ENCODE assay signal across 8 mouse cellular contexts in the genomic region with DNA sequence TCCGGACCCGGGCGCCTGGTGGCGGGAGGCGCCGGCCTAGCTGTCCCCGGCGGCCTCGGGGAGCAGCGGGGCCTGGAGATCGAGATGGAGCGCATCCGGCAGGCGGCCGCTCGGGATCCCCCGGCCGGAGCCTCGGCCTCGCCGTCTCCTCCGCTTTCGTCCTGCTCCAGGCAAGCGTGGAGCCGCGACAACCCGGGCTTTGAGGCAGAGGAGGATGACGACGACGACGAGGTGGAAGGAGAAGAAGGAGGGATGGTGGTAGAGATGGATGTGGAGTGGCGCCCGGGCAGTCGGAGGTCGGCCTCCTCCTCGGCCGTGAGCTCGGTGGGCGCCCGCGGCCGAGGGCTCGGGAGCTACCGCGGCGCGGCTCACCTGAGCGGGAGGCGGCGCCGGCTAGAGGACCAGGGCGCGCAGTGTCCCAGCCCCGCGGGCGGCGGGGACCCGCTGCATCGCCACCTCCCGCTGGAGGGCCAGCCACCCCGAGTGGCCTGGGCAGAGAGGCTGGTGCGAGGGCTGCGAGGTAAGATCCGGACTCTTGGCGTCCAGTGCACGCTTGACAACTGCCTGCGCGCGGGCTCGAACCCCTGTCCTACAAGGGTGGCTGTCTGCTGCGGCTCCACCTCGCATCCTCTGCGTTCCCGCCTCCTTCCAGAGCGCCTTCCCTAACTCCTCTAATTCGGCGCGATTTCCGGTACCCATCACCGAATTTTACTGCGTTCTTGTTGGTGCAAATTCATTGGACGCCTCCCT. TPM values are rescaled to one million over a fixed set of nuclear protein-coding genes. Genes with fewer than 3 reads are reported as not detected.
A peak's percentile ranks its signal among the peaks of the same experiment; 100 is the strongest.
DNase-seq lines count a peak whose midpoint lies in the region; ATAC-seq and TF ChIP-seq lines count a peak whose summit lies in the region.

No protein-coding gene starts in this region.

- no peaks in the 10 kb centered on the region for H3K9me3 ChIP-seq in embryonic facial prominence, embryonic 11.5 days (replicated peaks; ENCODE audit: control insufficient read depth, low read length)
- H3K9me3 ChIP-seq in limb, embryonic 13.5 days = peaks cover 8% of the 10 kb centered on the region
- H3K9me3 ChIP-seq in midbrain, embryonic 12.5 days = no peaks in the 10 kb centered on the region
- no peaks in the 10 kb centered on the region; the same call in 1 of the 2 replicates for H3K9me3 ChIP-seq in stomach, embryonic 16.5 days (replicated peaks; ENCODE audit: control insufficient read depth, low read length)

- ATAC-seq in embryonic facial prominence, embryonic 11.5 days (replicated peaks; ENCODE audit: insufficient number of reproducible peaks, low FRiP score, low TSS enrichment, low read depth) = peak; percentile 76
- peak; percentile 59 for ATAC-seq in limb, embryonic 13.5 days (ENCODE audit: low FRiP score, low read depth)
- ATAC-seq in midbrain, embryonic 12.5 days (ENCODE audit: low FRiP score, low read depth) = peak; percentile 85
- ATAC-seq in stomach, embryonic 16.5 days (ENCODE audit: insufficient read depth, low FRiP score) = peak; percentile 70

- H3K4me3 ChIP-seq in embryonic facial prominence, embryonic 11.5 days (ENCODE audit: low read depth, low read length) = peak overlapping the region; percentile 79
- H3K4me3 ChIP-seq in heart, adult 2 months = peak overlapping the region; percentile 87
- H3K4me3 ChIP-seq in limb, embryonic 13.5 days = peak overlapping the region; percentile 89
- H3K4me3 ChIP-seq in midbrain, embryonic 12.5 days = peak overlapping the region; percentile 76
- peak overlapping the region; percentile 83 for H3K4me3 ChIP-seq in stomach, embryonic 16.5 days (replicated peaks; ENCODE audit: low read length)

- TF ChIP-seq EP300 in heart, adult 2 months (IDR thresholded peaks at IDR 0.05; ENCODE audit: insufficient read depth, low read depth, low read length) = no peak

- no peak for TF ChIP-seq CTCF in heart, adult 2 months (IDR thresholded peaks at IDR 0.05)

- intact Hi-C loops in heart, adult 2 months (cut with DNase I) = loop anchor here (10.0 kb wide), 1 partner anchor 545 kb away; the partner anchor contains the start of gene Klhl8

- H3K9ac ChIP-seq in embryonic facial prominence, embryonic 11.5 days (replicated peaks; ENCODE audit: low read length) = peak overlapping the region; percentile 98
- H3K9ac ChIP-seq in heart, adult 2 months (ENCODE audit: low read depth, low read length) = peak overlapping the region; percentile 85
- H3K9ac ChIP-seq in limb, embryonic 13.5 days = peak overlapping the region; percentile 98
- peak overlapping the region; percentile 95 for H3K9ac ChIP-seq in midbrain, embryonic 12.5 days (replicated peaks)
- H3K9ac ChIP-seq in stomach, embryonic 16.5 days (ENCODE audit: low read length) = peak overlapping the region; percentile 98

- no peaks in the 10 kb centered on the region for H3K27me3 ChIP-seq in embryonic facial prominence, embryonic 11.5 days (ENCODE audit: control insufficient read depth, insufficient read depth, low read length)
- H3K27me3 ChIP-seq in heart, adult 2 months (ENCODE audit: control insufficient read depth, insufficient read depth, low read length) = no peaks in the 10 kb centered on the region
- no peaks in the 10 kb centered on the region for H3K27me3 ChIP-seq in limb, embryonic 13.5 days
- H3K27me3 ChIP-seq in midbrain, embryonic 12.5 days = no peaks in the 10 kb centered on the region
- no peaks in the 10 kb centered on the region for H3K27me3 ChIP-seq in stomach, embryonic 16.5 days (ENCODE audit: control insufficient read depth, insufficient read depth, low read length)

- peaks cover 2% of the 10 kb centered on the region; the same call in 1 of the 2 replicates for H3K79me2 ChIP-seq in heart, adult 2 months (replicated peaks; ENCODE audit: control insufficient read depth, insufficient read depth, low read length)

- H3K36me3 ChIP-seq in embryonic facial prominence, embryonic 11.5 days (replicated peaks; ENCODE audit: control insufficient read depth, insufficient read depth, low read depth, low read length) = no peaks in the 10 kb centered on the region
- H3K36me3 ChIP-seq in heart, adult 2 months (ENCODE audit: control insufficient read depth, insufficient read depth, low read length) = peaks cover 9% of the 10 kb centered on the region
- H3K36me3 ChIP-seq in limb, embryonic 13.5 days = peaks cover 34% of the 10 kb centered on the region
- 0 out of 2 replicates have a peak, but pooled peaks cover 6% of the 10 kb centered on the region for H3K36me3 ChIP-seq in midbrain, embryonic 12.5 days
- no peaks in the 10 kb centered on the region for H3K36me3 ChIP-seq in stomach, embryonic 16.5 days (ENCODE audit: control insufficient read depth, insufficient read depth, low read length)

- DNase-seq in left cerebral cortex, adult 18-20 months (ENCODE audit: low spot score in 2 of 2) = peak; percentile 66 to 71
- DNase-seq in left cerebral cortex, adult 11 months (ENCODE audit: low spot score) = no peak
- DNase-seq in embryonic facial prominence, embryonic 11.5 days (ENCODE audit: low spot score) = peak; percentile 74
- peak; percentile 67 to 75 for DNase-seq in heart, adult 2 months
- peak; percentile 74 for DNase-seq in kidney, adult 18-20 months

- under 1% methylated on average over 79 of the region's 82 CpGs for WGBS in embryonic facial prominence, embryonic 11.5 days
- WGBS in heart, adult 2 months = under 1% methylated on average over 81 of the region's 82 CpGs
- WGBS in limb, embryonic 13.5 days = under 1% methylated on average over 74 of the region's 82 CpGs
- under 1% methylated on average over 64 of the region's 82 CpGs for WGBS in midbrain, embryonic 12.5 days
- under 1% methylated on average over 79 of the region's 82 CpGs for WGBS in stomach, embryonic 16.5 days

- no peaks in the 10 kb centered on the region for H3K4me1 ChIP-seq in embryonic facial prominence, embryonic 11.5 days (ENCODE audit: control insufficient read depth, insufficient read depth, low read length)
- peaks cover 5% of the 10 kb centered on the region for H3K4me1 ChIP-seq in heart, adult 2 months (ENCODE audit: control insufficient read depth, insufficient read depth, low read length)
- H3K4me1 ChIP-seq in limb, embryonic 13.5 days = peaks cover 21% of the 10 kb centered on the region
- H3K4me1 ChIP-seq in midbrain, embryonic 12.5 days = peaks cover 15% of the 10 kb centered on the region
- peaks cover 9% of the 10 kb centered on the region for H3K4me1 ChIP-seq in stomach, embryonic 16.5 days (ENCODE audit: control insufficient read depth, insufficient read depth, low read length)

- H3K27ac ChIP-seq in embryonic facial prominence, embryonic 11.5 days (replicated peaks; ENCODE audit: low read depth, low read length) = peak overlapping the region; percentile 87
- peak overlapping the region; percentile 89 for H3K27ac ChIP-seq in heart, adult 2 months
- peak overlapping the region; percentile 97 for H3K27ac ChIP-seq in limb, embryonic 13.5 days
- H3K27ac ChIP-seq in midbrain, embryonic 12.5 days (replicated peaks) = peak overlapping the region; percentile 87
- H3K27ac ChIP-seq in stomach, embryonic 16.5 days (ENCODE audit: low read length) = peak overlapping the region; percentile 92

- H3K4me2 ChIP-seq in embryonic facial prominence, embryonic 11.5 days (ENCODE audit: low read depth, low read length) = peak overlapping the region; percentile 82
- peak overlapping the region; percentile 72 for H3K4me2 ChIP-seq in limb, embryonic 13.5 days (replicated peaks)
- H3K4me2 ChIP-seq in midbrain, embryonic 12.5 days (replicated peaks) = peak overlapping the region; percentile 76
- H3K4me2 ChIP-seq in stomach, embryonic 16.5 days (ENCODE audit: low read depth, low read length) = peak overlapping the region; percentile 74

- peak; percentile 16; the same call in 1 of the 2 replicates for TF ChIP-seq POLR2A in heart, adult 2 months (IDR thresholded peaks at IDR 0.05; ENCODE audit: insufficient read depth, low read depth, low read length)

RNA-seq across cellular contexts. Expression of gene Pkd2, which starts 0.6 kb away (rescaled TPM):
- 10 to 100 TPM; 28.6 to 30.4 TPM for total RNA-seq in left cerebral cortex, adult 18-20 months (2021)
- polyA plus RNA-seq in embryonic facial prominence, embryonic 11.5 days (2014; fragmentation: Nextera tagmentation; extraction: Ambion mirVana) = 18.1 and 18.7 TPM in 2 replicates
- 10 to 100 TPM; 21.0 to 21.1 TPM for total RNA-seq in heart, adult 2 months (2021)
- 12.0 and 21.8 TPM in 2 replicates for polyA plus RNA-seq in heart, adult 2 months (2012; rRNA removed)
- 22.6 and 22.7 TPM in 2 replicates for polyA plus RNA-seq in limb, embryonic 13.5 days (2015; fragmentation: Nextera tagmentation; extraction: Ambion mirVana)
- polyA plus RNA-seq in midbrain, embryonic 12.5 days (2016; fragmentation: Nextera tagmentation; extraction: Ambion mirVana) = 14.1 and 14.3 TPM in 2 replicates
- 11.6 and 11.7 TPM in 2 replicates for polyA plus RNA-seq in stomach, embryonic 16.5 days (2015; fragmentation: Nextera tagmentation; extraction: Ambion mirVana)

RNA-seq across cellular contexts. Expression of gene Spp1, which starts 25.0 kb away (rescaled TPM):
- 10 to 100 TPM; 13.0 to 18.3 TPM for total RNA-seq in left cerebral cortex, adult 18-20 months (2021)
- polyA plus RNA-seq in embryonic facial prominence, embryonic 11.5 days (2014; fragmentation: Nextera tagmentation; extraction: Ambion mirVana) = 10.3 and 13.5 TPM in 2 replicates
- under 1 TPM; 0.36 to 0.39 TPM for total RNA-seq in heart, adult 2 months (2021)
- polyA plus RNA-seq in heart, adult 2 months (2012; rRNA removed) = 1.7 and 2.1 TPM in 2 replicates
- polyA plus RNA-seq in limb, embryonic 13.5 days (2015; fragmentation: Nextera tagmentation; extraction: Ambion mirVana) = 11.1 and 11.3 TPM in 2 replicates
- polyA plus RNA-seq in midbrain, embryonic 12.5 days (2016; fragmentation: Nextera tagmentation; extraction: Ambion mirVana) = 6.9 and 9.3 TPM in 2 replicates
- polyA plus RNA-seq in stomach, embryonic 16.5 days (2015; fragmentation: Nextera tagmentation; extraction: Ambion mirVana) = 126 and 136 TPM in 2 replicates

RNA-seq across cellular contexts. Expression of gene BC005561, which starts 48.3 kb away (rescaled TPM):
- 10 to 100 TPM; 12.5 to 13.0 TPM for total RNA-seq in left cerebral cortex, adult 18-20 months (2021)
- 15.2 and 16.7 TPM in 2 replicates for polyA plus RNA-seq in embryonic facial prominence, embryonic 11.5 days (2014; fragmentation: Nextera tagmentation; extraction: Ambion mirVana)
- total RNA-seq in heart, adult 2 months (2021) = 1 to 10 TPM; 3.9 to 4.0 TPM
- 0.61 and 1.3 TPM in 2 replicates for polyA plus RNA-seq in heart, adult 2 months (2012; rRNA removed)
- 14.6 and 16.3 TPM in 2 replicates for polyA plus RNA-seq in limb, embryonic 13.5 days (2015; fragmentation: Nextera tagmentation; extraction: Ambion mirVana)
- polyA plus RNA-seq in midbrain, embryonic 12.5 days (2016; fragmentation: Nextera tagmentation; extraction: Ambion mirVana) = 18.2 and 18.3 TPM in 2 replicates
- polyA plus RNA-seq in stomach, embryonic 16.5 days (2015; fragmentation: Nextera tagmentation; extraction: Ambion mirVana) = 8.5 and 10.7 TPM in 2 replicates
